In genomic region chr3:108087329-108087728, GRCm38 (mm10) we compare ENCODE assay signal across 1 mouse cellular context.
TF ChIP-seq lines count a peak whose summit lies in the region.

No protein-coding gene starts in this region.

TF ChIP-seq in MEL, 35 proteins besides CTCF, POLR2A, EP300 and RAD21:
- TF ChIP-seq ZMIZ1 (IDR thresholded peaks at IDR 0.05; ENCODE audit: low read depth, low read length) (no peak), GABPA (IDR thresholded peaks at IDR 0.05; ENCODE audit: low read depth, low read length) (no peak), GATA1 (IDR thresholded peaks at IDR 0.05; ENCODE audit: low read depth, low read length) (no peak), E2F4 (IDR thresholded peaks at IDR 0.05; ENCODE audit: borderline replicate concordance, low read depth, low read length) (no peak), MAX (IDR thresholded peaks at IDR 0.05; ENCODE audit: low read length) (no peak), TCF12 (IDR thresholded peaks at IDR 0.05; ENCODE audit: low read depth, low read length) (no peak), SIN3A (IDR thresholded peaks at IDR 0.05; ENCODE audit: low read length) (no peak), RCOR1 (IDR thresholded peaks at IDR 0.05; ENCODE audit: low read depth, low read length) (no peak), ZC3H11A (IDR thresholded peaks at IDR 0.05; ENCODE audit: low read depth, low read length) (no peak), KAT2A (conservative IDR thresholded peaks at IDR 0.05; ENCODE audit: low read depth, low read length) (no peak), NRF1 (IDR thresholded peaks at IDR 0.05; ENCODE audit: insufficient read depth, low read depth, low read length, poor library complexity, severe bottlenecking) (no peak), TAL1 (IDR thresholded peaks at IDR 0.05; ENCODE audit: low read length) (no peak), UBTF (IDR thresholded peaks at IDR 0.05; ENCODE audit: borderline replicate concordance, insufficient read depth, low read depth, low read length) (no peak), ZKSCAN1 (IDR thresholded peaks at IDR 0.05; ENCODE audit: low read depth, low read length) (no peak), NELFE (IDR thresholded peaks at IDR 0.05; ENCODE audit: low read depth, low read length) (no peak), HCFC1 (IDR thresholded peaks at IDR 0.05; ENCODE audit: low read depth, low read length) (no peak), POLR2AphosphoS2 (IDR thresholded peaks at IDR 0.05; ENCODE audit: low read length) (no peak)
